In the genomic region with DNA sequence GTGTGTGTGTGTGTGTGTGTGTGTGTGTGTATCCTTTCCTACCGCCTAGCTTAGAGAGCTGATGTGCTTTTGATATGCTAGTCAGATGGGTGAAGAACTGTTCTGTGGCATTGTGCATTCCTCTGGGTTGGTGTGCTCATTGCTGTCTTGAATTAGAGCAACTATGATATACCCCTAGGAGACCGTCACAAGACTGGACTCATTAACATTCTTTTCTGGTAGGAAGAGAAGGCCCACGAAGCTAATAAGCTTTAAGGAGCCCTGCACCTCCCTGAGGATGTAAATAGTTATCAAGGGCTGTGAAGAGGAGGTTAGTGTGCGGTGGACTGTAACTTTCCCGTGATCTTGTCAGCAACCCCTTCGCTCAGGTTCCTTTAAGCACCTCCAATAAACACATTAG, we compare ENCODE assay signal across 19 mouse cellular contexts.
"Had no signal": no experiment of that assay in that cellular context is flagged by ENCODE, and none has a peak within 500 bp of the region (broad histone marks: within the 10 kb centered on the region; RNA-seq: fewer than 3 reads in every experiment).

No protein-coding gene starts in this region.

- H3K9ac ChIP-seq: liver, postnatal 0 days; lung, embryonic 14.5 days; midbrain, embryonic 12.5 days; neural tube, embryonic 13.5 days; neural tube, embryonic 15.5 days had no signal

- H3K36me3 ChIP-seq: midbrain, embryonic 10.5 days; midbrain, embryonic 12.5 days; neural tube, embryonic 13.5 days; neural tube, embryonic 15.5 days had no signal

- H3K4me3 ChIP-seq: midbrain, embryonic 10.5 days; midbrain, embryonic 12.5 days; myocyte; neural tube, embryonic 13.5 days; neural tube, embryonic 15.5 days had no signal

- H3K27ac ChIP-seq: midbrain, embryonic 10.5 days; midbrain, embryonic 12.5 days; neural tube, embryonic 13.5 days; neural tube, embryonic 15.5 days had no signal

- H3K27me3 ChIP-seq: midbrain, embryonic 12.5 days; neural tube, embryonic 13.5 days; neural tube, embryonic 15.5 days had no signal

- H3K9me3 ChIP-seq: midbrain, embryonic 10.5 days; midbrain, embryonic 12.5 days; neural tube, embryonic 13.5 days; neural tube, embryonic 15.5 days had no signal

- H3K4me2 ChIP-seq: lung, embryonic 14.5 days; midbrain, embryonic 12.5 days; neural tube, embryonic 13.5 days; neural tube, embryonic 15.5 days had no signal

- H3K4me1 ChIP-seq: midbrain, embryonic 10.5 days; midbrain, embryonic 12.5 days; neural tube, embryonic 13.5 days; neural tube, embryonic 15.5 days had no signal

- DNase-seq: liver, postnatal 0 days; lung, embryonic 14.5 days; lung, postnatal 10 days; lung, postnatal 4 days; midbrain, embryonic 14.5 days; retina, postnatal 1 day; right cerebral cortex, adult 18-20 months; right cerebral cortex, postnatal 25 days; right cerebral cortex, postnatal 4 days; spleen, adult 18-20 months; thymus, adult 18-20 months; thymus, postnatal 14 days; thymus, postnatal 36 days had no signal

- ATAC-seq: liver, postnatal 0 days; midbrain, embryonic 16.5 days had no signal
